Mouse (Mus musculus) ES-E14 (cell line): ENCODE results near the gene Rai14. TPM values are rescaled to one million over a fixed set of nuclear protein-coding genes. Genes with fewer than 3 reads are reported as not detected.

Source experiments
- DNase-seq: peaks from one replicate; pipeline ENCODE4 v3.0.0-alpha.2; 2013; ENCODE audit warnings: low read depth, low spot score
- H3K27ac ChIP-seq: 2 replicates; pipeline ENCODE4 v1.5.1; 2012; ENCODE audit warnings: low read depth, mild to moderate bottlenecking, low read length, moderate library complexity, mixed read lengths; ENCODE audit not compliant: poor library complexity, insufficient read depth, severe bottlenecking
- H3K36me3 ChIP-seq: 2 replicates; pipeline ENCODE4 v1.6.1; 2012; ENCODE audit warnings: mild to moderate bottlenecking, low read length, moderate library complexity, mixed read lengths; ENCODE audit not compliant: control insufficient read depth, poor library complexity, insufficient read depth, severe bottlenecking
- H3K4me1 ChIP-seq, 2 experiments: fragments of 150-350 bp in 1 of 2; sonication (generic) in 1 of 2; 2 replicates each; pipeline ENCODE4 v1.6.1; 2012; ENCODE audit warnings: low read length in 2 of 2, mild to moderate bottlenecking in 1 of 2, mixed read lengths in 1 of 2; ENCODE audit not compliant: control insufficient read depth in 2 of 2, insufficient read depth in 2 of 2, poor library complexity in 1 of 2
- H3K4me3 ChIP-seq, 2 experiments: fragments of 150-350 bp in 1 of 2; sonication (generic) in 1 of 2; 2 replicates each; pipeline ENCODE4 v1.5.1; 2012; ENCODE audit warnings: low read length in 2 of 2, low read depth in 1 of 2, mild to moderate bottlenecking in 1 of 2, mixed read lengths in 1 of 2; ENCODE audit not compliant: insufficient read depth in 1 of 2, poor library complexity in 1 of 2, severe bottlenecking in 1 of 2
- H3K9ac ChIP-seq: 2 replicates; pipeline ENCODE4 v1.6.1; 2012; ENCODE audit warnings: low read depth, mild to moderate bottlenecking, low read length, mixed read lengths; ENCODE audit not compliant: poor library complexity, insufficient read depth, severe bottlenecking
- H3K9me3 ChIP-seq: fragments of 150-350 bp; sonication (generic); 2 replicates; pipeline ENCODE4 v1.6.1; 2012; ENCODE audit warnings: low read depth, mild to moderate bottlenecking, low read length; ENCODE audit not compliant: control insufficient read depth, insufficient read depth
- CHD2 ChIP-seq: IDR thresholded peaks from 2 replicates; pipeline ENCODE4 v1.6.1; 2014; ENCODE audit warnings: mild to moderate bottlenecking, low read depth, low read length, inconsistent platforms
- HCFC1 ChIP-seq: IDR thresholded peaks from 2 replicates; pipeline ENCODE4 v1.6.1; 2012; ENCODE audit warnings: low read length, inconsistent platforms, borderline replicate concordance; ENCODE audit not compliant: insufficient read depth
- MAFK ChIP-seq: IDR thresholded peaks from 2 replicates; pipeline ENCODE4 v1.6.1; 2014; ENCODE audit warnings: mild to moderate bottlenecking, low read depth, low read length, inconsistent platforms; ENCODE audit not compliant: insufficient read depth
- ZC3H11A ChIP-seq: IDR thresholded peaks from 2 replicates; pipeline ENCODE4 v1.6.1; 2012; ENCODE audit warnings: low read depth, mild to moderate bottlenecking, inconsistent platforms, low read length, borderline replicate concordance
- ZNF384 ChIP-seq: IDR thresholded peaks from 2 replicates; pipeline ENCODE4 v1.6.1; 2012; ENCODE audit warnings: low read depth, low read length, inconsistent platforms
- in situ Hi-C, 2 experiments: fragments of 600-800 bp; cut with MboI; formaldehyde crosslinking; loops; one replicate each; pipeline ENCODE4 v1.15.1; 2025; ENCODE audit warnings: low sequenced_read_pairs in 2 of 2, inconsistent platforms in 1 of 2; ENCODE audit not compliant: unreplicated experiment in 2 of 2
- total RNA-seq: library from RNA; depleted of rRNA; stranded (reverse); fragments of 300-350 nt; gene quantifications from 2 replicates; pipeline ENCODE4 v1.2.3, GENCODE M21; 2012

Gene Rai14
- total RNA-seq, 1 experiment, result 35.0 TPM

GRCm38 (mm10) chr15:10690219-10690618 is 24.2 kb downstream of the Rai14 start:
- Histone ChIP-seq H3K36me3 (peaks cover 5% of the 10 kb centered on the region; the same call in 1 of the 2 replicates), H3K9me3 (no peaks in the 10 kb centered on the region), H3K4me3 (no peak overlapping the region; a peak in 1 of 4 replicates), H3K27ac (no peak overlapping the region), H3K4me1 (peaks cover 29 to 32% of the 10 kb centered on the region in 2 experiments), H3K9ac (peak overlapping the region; percentile 1; the same call in 1 of the 2 replicates)
- in situ Hi-C loops, result no loop called here
- no peak for DNase-seq
- TF ChIP-seq ZNF384 (no peak), MAFK (no peak), HCFC1 (no peak), CHD2 (no peak), ZC3H11A (no peak)

- in situ Hi-C loops, result no loop called here
- peaks cover 5% of the 10 kb centered on the region; the same call in 1 of the 2 replicates for H3K36me3 ChIP-seq
- H3K4me1 ChIP-seq, result peaks cover 29 to 32% of the 10 kb centered on the region in 2 experiments
- no peak overlapping the region for H3K4me3 ChIP-seq
- H3K9ac ChIP-seq, result no peak overlapping the region
- no peaks in the 10 kb centered on the region for H3K9me3 ChIP-seq
- no peak for TF ChIP-seq ZC3H11A
- no peak for TF ChIP-seq MAFK
- no peak for DNase-seq
- H3K27ac ChIP-seq, result no peak overlapping the region
Observed at GRCm38 (mm10) chr15:10689304-10689703, 25.1 kb downstream of the Rai14 start.

GRCm38 (mm10) chr15:10688686-10689085 is 25.7 kb downstream of the Rai14 start:
- Histone ChIP-seq H3K27ac (no peak overlapping the region), H3K9ac (no peak overlapping the region), H3K9me3 (no peaks in the 10 kb centered on the region), H3K4me1 (peaks cover 29 to 32% of the 10 kb centered on the region in 2 experiments), H3K36me3 (peaks cover 5% of the 10 kb centered on the region; the same call in 1 of the 2 replicates), H3K4me3 (no peak overlapping the region)
- DNase-seq, result no peak
- TF ChIP-seq HCFC1 (no peak), ZNF384 (no peak), CHD2 (no peak), MAFK (no peak), ZC3H11A (no peak)
- in situ Hi-C loops, result no loop called here

GRCm38 (mm10) chr15:10687365-10687764 is 27.1 kb downstream of the Rai14 start:
- peaks cover 28 to 32% of the 10 kb centered on the region in 2 experiments for H3K4me1 ChIP-seq
- H3K36me3 ChIP-seq, result peaks cover 5% of the 10 kb centered on the region; the same call in 1 of the 2 replicates
- TF ChIP-seq HCFC1 (no peak), ZNF384 (no peak), CHD2 (0 out of 2 replicates have a peak, but pooled peaks have one; percentile 31), ZC3H11A (no peak)
- H3K27ac ChIP-seq, result peak overlapping the region; percentile 81
- DNase-seq, result peak; percentile 62
- 0 out of 2 replicates have a peak overlapping the region, but pooled peaks have one; percentile 18 for H3K9ac ChIP-seq
- in situ Hi-C loops, result no loop called here
- no peaks in the 10 kb centered on the region for H3K9me3 ChIP-seq
- H3K4me3 ChIP-seq, result 0 out of 4 replicates have a peak overlapping the region, but pooled peaks of 1 of the 2 experiments have one; percentile 5
